ENCODE assay signal across 19 mouse cellular contexts in the genomic region with DNA sequence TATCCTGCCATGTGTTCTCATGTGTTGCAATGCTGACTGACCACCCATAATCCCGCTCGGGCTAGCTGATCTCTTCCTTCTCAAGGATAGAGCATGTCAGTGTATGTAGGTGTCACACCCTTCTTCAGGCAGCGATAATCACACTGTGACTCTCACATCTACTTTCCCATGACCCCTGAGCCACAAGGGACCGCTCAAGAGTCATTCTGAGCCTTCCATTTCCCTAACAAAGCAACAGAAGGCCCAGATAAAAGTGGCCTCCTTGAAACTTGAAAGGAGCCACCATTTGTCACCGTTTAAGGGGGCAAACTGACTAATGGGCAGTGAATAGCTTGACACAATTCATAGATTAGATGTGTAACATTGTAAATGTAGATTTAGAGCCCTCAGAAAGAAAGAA.
DNase-seq lines count a peak whose midpoint lies in the region; TF ChIP-seq lines count a peak whose summit lies in the region.
"Had no signal": no experiment of that assay in that cellular context is flagged by ENCODE, and none has a peak within 500 bp of the region (broad histone marks: within the 10 kb centered on the region; RNA-seq: fewer than 3 reads in every experiment).

No protein-coding gene starts in this region.

- intact Hi-C loops in left cerebral cortex, adult 2 months (cut with DNase I), result no loop called here

- no peak for TF ChIP-seq POLR2A in CH12.LX (IDR thresholded peaks at IDR 0.05; ENCODE audit: low read depth, low read length)

- no peak overlapping the region for H3K4me3 ChIP-seq in CH12.LX (replicated peaks in 1 of 3; ENCODE audit: low read depth in 2 of 3, low read length in 2 of 3, poor library complexity in 1 of 3)
- H3K4me3 ChIP-seq in left cerebral cortex, adult 2 months, result no peak overlapping the region
- H3K4me3 ChIP-seq: embryonic facial prominence, embryonic 12.5 days; forebrain, embryonic 15.5 days; heart, adult 2 months; heart, embryonic 15.5 days had no signal

- no peaks in the 10 kb centered on the region for H3K36me3 ChIP-seq in CH12.LX (replicated peaks in 1 of 2; ENCODE audit: control insufficient read depth in 1 of 2, insufficient read depth in 1 of 2, low read length in 1 of 2)
- H3K36me3 ChIP-seq: embryonic facial prominence, embryonic 12.5 days; forebrain, embryonic 15.5 days; heart, embryonic 15.5 days had no signal

- no peak; the same call in 1 of the 2 replicates for TF ChIP-seq RAD21 in CH12.LX (IDR thresholded peaks at IDR 0.05; ENCODE audit: low read depth, low read length)

- no peaks in the 10 kb centered on the region for H3K9me3 ChIP-seq in CH12.LX (replicated peaks; ENCODE audit: low read length)
- H3K9me3 ChIP-seq: embryonic facial prominence, embryonic 12.5 days; forebrain, embryonic 15.5 days; heart, embryonic 15.5 days had no signal

- H3K9ac ChIP-seq in CH12.LX (ENCODE audit: insufficient read depth, low read depth), result no peak overlapping the region
- H3K9ac ChIP-seq: embryonic facial prominence, embryonic 12.5 days; forebrain, embryonic 15.5 days; heart, embryonic 15.5 days had no signal

- TF ChIP-seq EP300 in CH12.LX (IDR thresholded peaks at IDR 0.05; ENCODE audit: low read length), result peak; percentile 40; the same call in 1 of the 2 replicates

- in situ Hi-C loops in CH12.LX (cut with MboI; ENCODE audit: low pct_ligation_motif_present, low pct_unique_long_range_greater_than_20kb, low sequenced_read_pairs), result no loop called here

- peaks cover 0 to 31% of the 10 kb centered on the region in 2 experiments; a peak in 2 of 4 replicates for H3K4me1 ChIP-seq in CH12.LX (ENCODE audit: control insufficient read depth in 1 of 2, insufficient read depth in 2 of 2)
- H3K4me1 ChIP-seq: embryonic facial prominence, embryonic 12.5 days; heart, embryonic 15.5 days had no signal

- no peak overlapping the region for H3K4me2 ChIP-seq in CH12.LX (ENCODE audit: insufficient read depth, low read depth, poor library complexity, severe bottlenecking)
- H3K4me2 ChIP-seq: embryonic facial prominence, embryonic 12.5 days; forebrain, embryonic 15.5 days; heart, embryonic 11.5 days; heart, embryonic 15.5 days had no signal

- H3K27ac ChIP-seq in CH12.LX (ENCODE audit: insufficient read depth, low read depth), result no peak overlapping the region
- no peak overlapping the region for H3K27ac ChIP-seq in left cerebral cortex, adult 2 months
- H3K27ac ChIP-seq: embryonic facial prominence, embryonic 12.5 days; forebrain, embryonic 15.5 days; heart, adult 2 months; heart, embryonic 15.5 days; hindbrain, postnatal 0 days had no signal

- H3K27me3 ChIP-seq in CH12.LX (replicated peaks), result no peaks in the 10 kb centered on the region
- H3K27me3 ChIP-seq: embryonic facial prominence, embryonic 12.5 days; forebrain, embryonic 15.5 days; heart, embryonic 15.5 days had no signal

- H3K79me2 ChIP-seq in CH12.LX (replicated peaks; ENCODE audit: control insufficient read depth, extremely low read depth, insufficient read depth, poor library complexity, severe bottlenecking), result no peaks in the 10 kb centered on the region

- TF ChIP-seq CTCF in CH12.LX (conservative IDR thresholded peaks at IDR 0.05 in 1 of 2, IDR thresholded peaks at IDR 0.05 in 1 of 2; ENCODE audit: low read depth in 2 of 2, low read length in 2 of 2), result peak in 1 of 2 experiments; percentile 30; a peak in 1 of 4 replicates
- no peak for TF ChIP-seq CTCF in left cerebral cortex, adult 2 months (IDR thresholded peaks at IDR 0.05)

- DNase-seq in CH12.LX (ENCODE audit: extremely low read depth) (peak; percentile 57), ES-CJ7 (ENCODE audit: low read depth, low spot score) (peak; percentile 48)
- peak; percentile 36 for DNase-seq in embryo, embryonic 10 days (ENCODE audit: low spot score)
- DNase-seq in mesoderm, embryonic 11.5 days (ENCODE audit: low read depth, low spot score), result peak; percentile 56
- no peak for DNase-seq in left cerebral cortex, adult 2 months (ENCODE audit: extremely low spot score in 1 of 2, low spot score in 2 of 2)
- DNase-seq in neural tube, embryonic 10.5 days (ENCODE audit: extremely low spot score, low spot score), result no peak
- DNase-seq: adrenal gland, postnatal 10 days; cerebellum, adult 11-12 months; cerebellum, adult 9-10 months; cerebellum, postnatal 25 days; gastrocnemius, postnatal 14 days; heart, adult 2 months; heart, postnatal 14 days; kidney, adult 2 months had no signal

- dilution Hi-C loops in CH12.LX (cut with MboI; ENCODE audit: extremely low pct_ligation_motif_present, extremely low pct_unique_long_range_greater_than_20kb, low sequenced_read_pairs), result no loop called here

TF ChIP-seq in CH12.LX, 34 proteins besides CTCF, POLR2A, EP300 and RAD21:
- TF ChIP-seq ETS1 (conservative IDR thresholded peaks at IDR 0.05; ENCODE audit: low read depth, low read length) (no peak), IRF4 (IDR thresholded peaks at IDR 0.05; ENCODE audit: low read depth, low read length) (peak; percentile 44; the same call in 1 of the 2 replicates)

Comparison
In these comparisons a context has a peak if more than half of its experiments do, and no peak if none do; other contexts are left out.
1. DNase-seq: peak in CH12.LX (single experiment), ES-CJ7 (single experiment), embryo, embryonic 10 days (single experiment) and mesoderm, embryonic 11.5 days (single experiment); none in left cerebral cortex, adult 2 months (0 of 2) and neural tube, embryonic 10.5 days (single experiment).